Mouse (Mus musculus): ENCODE data around the gene Nampt.

- TF ChIP-seq GATA1 (IDR thresholded peaks at IDR 0.05; ENCODE audit: low read length) (no peak), TAL1 (IDR thresholded peaks at IDR 0.05; ENCODE audit: low read length) (no peak)
Measured at GRCm38 (mm10) chr12:32797438-32797837, 21.9 kb upstream of the Nampt start.

Measured in erythroblast, embryonic 14.5 days (primary cell).